Mouse (Mus musculus) Muller cell, postnatal 12 days (primary cell): ENCODE measurements around the gene Acaa1b.

Source experiments
- DNase-seq: peaks from one replicate; pipeline ENCODE4 v3.0.0-alpha.2; 2015; ENCODE audit errors: inconsistent ontology term

Gene Acaa1b

GRCm38 (mm10) chr9:119156278-119157201, at the start of gene Acaa1b:
Gene Acaa1b, minus strand, starts transcription at chr9:119157093.
- DNase-seq: peak; percentile 66

- DNase-seq: no peak
Observed at GRCm38 (mm10) chr9:119206666-119207065, 49.8 kb upstream of the Acaa1b start.

GRCm38 (mm10) chr9:119205756-119206155, 48.9 kb upstream of the Acaa1b start:
- DNase-seq: no peak

- DNase-seq: no peak
Observed at GRCm38 (mm10) chr9:119203617-119204016, 46.7 kb upstream of the Acaa1b start.

GRCm38 (mm10) chr9:119201653-119202052, 44.8 kb upstream of the Acaa1b start:
- no peak for DNase-seq

GRCm38 (mm10) chr9:119199151-119199861, 42.4 kb upstream of the Acaa1b start:
- peak; percentile 40 for DNase-seq

GRCm38 (mm10) chr9:119192202-119192990, 35.5 kb upstream of the Acaa1b start:
- DNase-seq: no peak

- peak; percentile 79 for DNase-seq
Observed at GRCm38 (mm10) chr9:119181241-119181728, 24.4 kb upstream of the Acaa1b start.

- DNase-seq: no peak
Observed at GRCm38 (mm10) chr9:119179292-119179691, 22.4 kb upstream of the Acaa1b start.

GRCm38 (mm10) chr9:119167608-119168007, 10.7 kb upstream of the Acaa1b start:
- DNase-seq: no peak

GRCm38 (mm10) chr9:119165548-119165947, 8.7 kb upstream of the Acaa1b start:
- no peak for DNase-seq

- DNase-seq: no peak
Observed at GRCm38 (mm10) chr9:119164743-119165142, 7.8 kb upstream of the Acaa1b start.

- no peak for DNase-seq
Observed at GRCm38 (mm10) chr9:119160689-119161088, 3.8 kb upstream of the Acaa1b start.

GRCm38 (mm10) chr9:119158861-119159260, 2.0 kb upstream of the Acaa1b start, which contains the start of gene Gm47289:
Gene Gm47289, plus strand, starts transcription at chr9:119159161.
- DNase-seq: no peak

GRCm38 (mm10) chr9:119155826-119156225, 1.1 kb downstream of the Acaa1b start:
- peak; percentile 4 for DNase-seq

- DNase-seq: no peak
Observed at GRCm38 (mm10) chr9:119155416-119155815, 1.5 kb downstream of the Acaa1b start.

GRCm38 (mm10) chr9:119151751-119152150, 5.1 kb downstream of the Acaa1b start:
- DNase-seq: no peak

GRCm38 (mm10) chr9:119149601-119150000, 7.3 kb downstream of the Acaa1b start:
- peak; percentile 52 for DNase-seq

GRCm38 (mm10) chr9:119146098-119146770, 10.7 kb downstream of the Acaa1b start:
- DNase-seq: no peak

- DNase-seq: no peak
Observed at GRCm38 (mm10) chr9:119145638-119146037, 11.3 kb downstream of the Acaa1b start.

GRCm38 (mm10) chr9:119145137-119145536, 11.8 kb downstream of the Acaa1b start:
- DNase-seq: no peak
